Mouse (Mus musculus): Measurements from ENCODE around the gene Spred2. TPM values are rescaled to one million over a fixed set of nuclear protein-coding genes. Genes with fewer than 3 reads are reported as not detected.

Spred2 gene
- polyA plus RNA-seq, 1 experiment from 2014 or later = 6.0 TPM

DNA sequence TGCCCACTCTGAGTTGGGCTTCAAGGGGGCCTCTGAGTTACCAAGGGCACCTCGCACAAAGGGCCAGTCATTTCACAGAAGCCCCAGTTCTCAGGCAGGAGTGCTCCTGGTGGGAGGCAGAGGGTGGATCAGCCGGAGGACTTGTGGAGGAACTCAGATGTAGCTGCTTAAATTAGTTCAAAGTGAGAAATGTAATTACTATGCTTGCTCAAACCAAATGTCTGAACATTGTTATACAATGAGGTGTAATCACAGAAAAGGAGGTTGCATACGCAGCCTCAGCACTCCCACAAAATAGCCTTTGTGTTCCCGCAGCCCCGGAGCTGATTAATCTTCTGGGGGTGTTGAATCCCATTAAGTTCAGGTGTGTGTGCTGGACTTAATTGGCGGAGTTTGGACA lies 20.5 kb downstream of the Spred2 start:
- peaks cover 6% of the 10 kb centered on the region; the same call in 1 of the 2 replicates for H3K36me3 ChIP-seq
- WGBS = 76% methylated on average over 6 of the region's 6 CpGs
- 0 out of 2 replicates have a peak overlapping the region, but pooled peaks have one; percentile 48 for H3K27ac ChIP-seq
- H3K9ac ChIP-seq = no peak overlapping the region
- no peak overlapping the region for H3K4me2 ChIP-seq
- H3K9me3 ChIP-seq = no peaks in the 10 kb centered on the region
- no peak for ATAC-seq (ENCODE audit: low FRiP score)
- peaks cover 41% of the 10 kb centered on the region for H3K4me1 ChIP-seq (replicated peaks)
- no peaks in the 10 kb centered on the region for H3K27me3 ChIP-seq
- H3K4me3 ChIP-seq = no peak overlapping the region

DNA sequence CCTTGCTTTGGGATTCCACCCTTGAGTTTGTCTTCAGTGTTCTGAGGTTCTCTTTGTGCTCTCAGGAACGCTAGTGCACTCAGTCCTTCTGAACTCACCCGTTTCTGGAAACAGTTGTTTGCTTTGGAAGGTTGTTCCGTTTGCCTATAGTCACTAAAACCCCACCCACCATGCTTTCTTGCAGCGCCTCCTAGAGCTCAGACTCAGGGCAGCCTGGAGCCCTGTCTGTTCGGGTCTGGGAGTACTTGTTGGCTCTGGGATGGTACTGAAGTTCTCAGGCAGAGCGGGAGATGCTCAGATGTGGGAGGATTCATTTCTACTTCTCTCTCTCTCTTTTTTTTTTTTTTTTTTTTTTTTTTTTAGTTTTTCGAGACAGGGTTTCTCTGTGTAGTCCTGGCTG lies 22.5 kb downstream of the Spred2 start:
- H3K4me3 ChIP-seq = no peak overlapping the region
- no peaks in the 10 kb centered on the region for H3K27me3 ChIP-seq
- WGBS = 95% methylated on average over 7 of the region's 7 CpGs
- H3K27ac ChIP-seq = no peak overlapping the region
- peaks cover 6% of the 10 kb centered on the region; the same call in 1 of the 2 replicates for H3K36me3 ChIP-seq
- no peaks in the 10 kb centered on the region for H3K9me3 ChIP-seq
- H3K9ac ChIP-seq = no peak overlapping the region
- H3K4me2 ChIP-seq = no peak overlapping the region
- H3K4me1 ChIP-seq (replicated peaks) = peaks cover 42% of the 10 kb centered on the region
- no peak for ATAC-seq (ENCODE audit: low FRiP score)

- H3K27me3 ChIP-seq = no peaks in the 10 kb centered on the region
- peaks cover 37% of the 10 kb centered on the region for H3K4me1 ChIP-seq (replicated peaks)
- WGBS = 82% methylated on average over 7 of the region's 7 CpGs
- no peak overlapping the region for H3K4me3 ChIP-seq
- H3K9me3 ChIP-seq = no peaks in the 10 kb centered on the region
- H3K4me2 ChIP-seq = no peak overlapping the region
- H3K36me3 ChIP-seq = peaks cover 6% of the 10 kb centered on the region; the same call in 1 of the 2 replicates
- no peak; the same call in 1 of the 2 replicates for ATAC-seq (ENCODE audit: low FRiP score)
- no peak overlapping the region for H3K27ac ChIP-seq
- no peak overlapping the region for H3K9ac ChIP-seq
Measured at GRCm38 (mm10) chr11:19947626-19948135, 23.5 kb downstream of the Spred2 start.

GRCm38 (mm10) chr11:19949725-19950124 lies 25.6 kb downstream of the Spred2 start:
- WGBS = 71% methylated on average over 5 of the region's 5 CpGs
- peaks cover 36% of the 10 kb centered on the region for H3K4me1 ChIP-seq (replicated peaks)
- ATAC-seq (ENCODE audit: low FRiP score) = no peak

DNA sequence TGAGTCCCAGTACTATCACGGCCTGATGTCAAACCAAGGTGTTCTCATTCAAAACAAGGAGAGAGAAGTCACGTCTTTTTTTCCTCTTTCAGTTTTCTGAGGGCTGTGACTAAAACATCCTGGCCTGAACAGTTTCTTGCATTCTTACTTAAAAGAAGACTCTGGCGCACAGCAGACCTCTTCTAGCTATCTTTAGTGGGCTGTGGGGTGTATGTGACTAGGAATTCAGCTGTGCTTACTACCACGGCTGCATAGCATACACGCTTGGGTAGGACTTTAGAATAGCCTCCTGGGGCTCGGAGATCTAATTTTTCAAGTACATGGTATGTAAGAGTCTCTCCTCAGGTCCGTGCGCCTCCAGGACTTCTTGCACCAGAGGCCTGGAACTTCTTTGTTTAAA lies 26.0 kb downstream of the Spred2 start:
- Histone ChIP-seq H3K9me3 (no peaks in the 10 kb centered on the region), H3K9ac (no peak overlapping the region), H3K36me3 (peaks cover 6% of the 10 kb centered on the region; the same call in 1 of the 2 replicates), H3K4me2 (no peak overlapping the region), H3K27ac (no peak overlapping the region), H3K4me3 (no peak overlapping the region), H3K27me3 (no peaks in the 10 kb centered on the region), H3K4me1 (replicated peaks) (peaks cover 36% of the 10 kb centered on the region)
- 82% methylated on average over 8 of the region's 8 CpGs for WGBS
- no peak for ATAC-seq (ENCODE audit: low FRiP score)

More at GRCm38 (mm10) chr11:19949725-19950124, 25.6 kb downstream of the Spred2 start:
- no peak overlapping the region for H3K4me2 ChIP-seq
- H3K27me3 ChIP-seq = no peaks in the 10 kb centered on the region
- H3K9me3 ChIP-seq = no peaks in the 10 kb centered on the region
- no peak overlapping the region for H3K4me3 ChIP-seq
- peaks cover 6% of the 10 kb centered on the region; the same call in 1 of the 2 replicates for H3K36me3 ChIP-seq
- H3K27ac ChIP-seq = no peak overlapping the region
- H3K9ac ChIP-seq = no peak overlapping the region

DNA sequence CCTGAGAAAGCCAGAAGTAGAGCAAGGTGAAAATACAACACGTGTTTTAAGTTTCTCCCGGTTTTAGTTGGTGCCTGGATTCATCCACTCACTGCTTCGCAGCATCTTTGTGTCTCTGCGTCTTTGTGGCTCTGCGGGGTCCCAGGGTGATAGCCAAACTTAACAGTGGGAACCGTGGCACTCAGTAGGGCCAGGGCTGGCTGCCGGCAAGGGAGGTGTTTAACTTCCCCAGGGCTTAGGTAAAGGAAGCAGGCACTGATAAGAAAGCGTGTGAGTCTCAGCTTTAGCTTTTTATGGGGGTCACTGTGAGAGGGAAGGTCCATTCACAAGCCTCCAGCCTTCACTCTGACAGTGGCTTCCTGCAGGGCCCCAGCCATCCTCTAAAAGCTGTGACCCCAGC lies 28.8 kb downstream of the Spred2 start:
- ATAC-seq (ENCODE audit: low FRiP score) = no peak
- 66% methylated on average over 8 of the region's 8 CpGs for WGBS

GRCm38 (mm10) chr11:19953919-19954318 lies 29.7 kb downstream of the Spred2 start:
- Histone ChIP-seq H3K9me3 (no peaks in the 10 kb centered on the region), H3K36me3 (no peaks in the 10 kb centered on the region), H3K4me3 (no peak overlapping the region), H3K27ac (no peak overlapping the region), H3K4me2 (no peak overlapping the region), H3K4me1 (replicated peaks) (peaks cover 17% of the 10 kb centered on the region; the same call in 1 of the 2 replicates), H3K27me3 (no peaks in the 10 kb centered on the region), H3K9ac (no peak overlapping the region)
- no peak for ATAC-seq (ENCODE audit: low FRiP score)
- WGBS = 97% methylated on average over 7 of the region's 7 CpGs

More for the DNA sequence above, 28.8 kb downstream of the Spred2 start:
- Histone ChIP-seq H3K4me3 (no peak overlapping the region), H3K27ac (no peak overlapping the region), H3K4me2 (no peak overlapping the region), H3K4me1 (replicated peaks) (peaks cover 27% of the 10 kb centered on the region), H3K36me3 (no peaks in the 10 kb centered on the region), H3K27me3 (no peaks in the 10 kb centered on the region), H3K9ac (no peak overlapping the region), H3K9me3 (no peaks in the 10 kb centered on the region)

- no peak overlapping the region for H3K9ac ChIP-seq
- H3K4me1 ChIP-seq (replicated peaks) = peaks cover 9% of the 10 kb centered on the region; the same call in 1 of the 2 replicates
Measured at GRCm38 (mm10) chr11:19955069-19955468, 30.9 kb downstream of the Spred2 start.

DNA sequence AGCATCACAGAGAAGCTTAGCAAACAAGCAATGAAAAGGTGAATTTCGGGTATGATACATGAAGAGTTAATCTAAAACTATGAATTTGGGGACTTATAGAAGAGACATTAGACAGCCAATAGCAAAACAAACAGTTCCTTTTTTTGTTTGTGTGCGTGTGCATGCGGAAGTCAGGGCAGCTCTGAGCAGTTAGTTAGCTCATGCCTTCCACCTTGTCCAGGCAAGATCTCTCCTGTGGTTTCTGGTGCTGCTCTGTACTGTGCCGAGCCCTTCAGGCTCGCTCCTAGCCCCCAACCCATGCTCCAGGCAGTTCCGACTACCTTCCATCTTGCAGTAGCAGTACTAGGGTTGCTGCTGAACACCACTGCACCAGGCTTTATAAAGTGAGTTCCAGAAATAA lies 31.5 kb downstream of the Spred2 start:
- 93% methylated on average over 6 of the region's 6 CpGs for WGBS
- ATAC-seq (ENCODE audit: low FRiP score) = no peak

More at GRCm38 (mm10) chr11:19955069-19955468, 30.9 kb downstream of the Spred2 start:
- Histone ChIP-seq H3K36me3 (no peaks in the 10 kb centered on the region), H3K4me2 (no peak overlapping the region), H3K27ac (no peak overlapping the region), H3K9me3 (no peaks in the 10 kb centered on the region), H3K4me3 (no peak overlapping the region), H3K27me3 (no peaks in the 10 kb centered on the region)
- ATAC-seq (ENCODE audit: low FRiP score) = no peak
- WGBS = 80% methylated on average over 9 of the region's 9 CpGs

GRCm38 (mm10) chr11:19959006-19959405 lies 34.8 kb downstream of the Spred2 start:
- Histone ChIP-seq H3K4me1 (replicated peaks) (peaks cover 26% of the 10 kb centered on the region), H3K36me3 (no peaks in the 10 kb centered on the region; the same call in 1 of the 2 replicates), H3K27me3 (no peaks in the 10 kb centered on the region), H3K9ac (no peak overlapping the region), H3K4me2 (no peak overlapping the region), H3K4me3 (no peak overlapping the region), H3K9me3 (no peaks in the 10 kb centered on the region), H3K27ac (no peak overlapping the region)
- no peak for ATAC-seq (ENCODE audit: low FRiP score)
- WGBS = 95% methylated on average over 3 of the region's 3 CpGs

More for the DNA sequence above, 31.5 kb downstream of the Spred2 start:
- Histone ChIP-seq H3K4me1 (replicated peaks) (peaks cover 12% of the 10 kb centered on the region; the same call in 1 of the 2 replicates), H3K9me3 (no peaks in the 10 kb centered on the region), H3K4me2 (no peak overlapping the region), H3K9ac (no peak overlapping the region), H3K27ac (no peak overlapping the region), H3K36me3 (no peaks in the 10 kb centered on the region), H3K4me3 (no peak overlapping the region), H3K27me3 (no peaks in the 10 kb centered on the region)

DNA sequence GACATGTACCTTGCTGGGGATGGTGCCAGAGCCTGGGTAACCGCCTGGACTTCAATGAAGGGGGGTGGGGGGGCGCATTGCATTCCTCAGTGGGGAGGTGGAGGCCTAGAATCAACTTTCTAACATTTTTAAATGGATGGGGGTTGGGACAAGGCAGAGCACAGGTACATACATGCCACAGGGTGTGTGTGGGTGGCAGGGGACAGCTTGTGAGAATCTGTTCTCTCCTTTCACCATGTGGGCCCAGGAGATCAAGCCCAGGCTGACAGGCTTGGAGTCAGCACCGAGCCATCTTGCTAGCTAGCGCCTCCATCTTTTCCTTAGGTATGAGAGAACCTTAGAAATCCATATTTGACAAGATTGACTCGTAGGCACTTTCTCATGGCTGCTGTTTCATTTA lies 35.7 kb downstream of the Spred2 start:
- peaks cover 27% of the 10 kb centered on the region for H3K4me1 ChIP-seq (replicated peaks)
- H3K4me2 ChIP-seq = no peak overlapping the region
- no peak for ATAC-seq (ENCODE audit: low FRiP score)
- no peaks in the 10 kb centered on the region; the same call in 1 of the 2 replicates for H3K36me3 ChIP-seq
- no peak overlapping the region for H3K9ac ChIP-seq
- no peak overlapping the region for H3K27ac ChIP-seq
- H3K9me3 ChIP-seq = no peaks in the 10 kb centered on the region
- H3K27me3 ChIP-seq = no peaks in the 10 kb centered on the region
- H3K4me3 ChIP-seq = no peak overlapping the region
- WGBS = 83% methylated on average over 5 of the region's 5 CpGs

- ATAC-seq (ENCODE audit: low FRiP score) = no peak
- no peak overlapping the region for H3K9ac ChIP-seq
- H3K4me3 ChIP-seq = no peak overlapping the region
- peaks cover 26% of the 10 kb centered on the region for H3K4me1 ChIP-seq (replicated peaks)
- WGBS = 94% methylated on average over 3 of the region's 3 CpGs
- H3K27me3 ChIP-seq = no peaks in the 10 kb centered on the region
- no peaks in the 10 kb centered on the region; the same call in 1 of the 2 replicates for H3K36me3 ChIP-seq
- no peak overlapping the region for H3K4me2 ChIP-seq
- no peaks in the 10 kb centered on the region for H3K9me3 ChIP-seq
- H3K27ac ChIP-seq = no peak overlapping the region
Measured at GRCm38 (mm10) chr11:19960541-19960940, 36.4 kb downstream of the Spred2 start.

DNA sequence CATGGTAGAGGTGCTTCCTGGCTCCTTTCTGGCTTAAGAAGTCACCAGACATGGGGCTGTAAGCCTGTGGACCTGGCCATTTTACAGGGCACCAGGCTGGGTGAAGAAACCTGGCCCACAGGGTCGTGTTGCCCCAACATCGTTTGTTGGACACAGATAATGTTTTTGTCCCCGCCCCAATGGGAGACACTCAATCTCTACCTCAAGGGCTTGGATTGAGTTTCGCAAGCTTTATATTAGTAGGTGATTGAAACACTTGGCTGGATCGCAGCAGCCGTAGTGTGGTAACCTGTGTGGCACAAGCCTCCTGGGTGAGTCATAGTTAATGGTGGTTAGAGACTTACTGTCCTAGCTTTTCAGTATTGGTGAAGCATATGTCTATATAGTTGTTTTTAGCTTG lies 36.9 kb downstream of the Spred2 start:
- no peak overlapping the region for H3K4me2 ChIP-seq
- no peaks in the 10 kb centered on the region for H3K27me3 ChIP-seq
- H3K36me3 ChIP-seq = no peaks in the 10 kb centered on the region; the same call in 1 of the 2 replicates
- H3K4me3 ChIP-seq = no peak overlapping the region
- no peak overlapping the region for H3K27ac ChIP-seq
- H3K9me3 ChIP-seq = no peaks in the 10 kb centered on the region
- WGBS = 95% methylated on average over 6 of the region's 6 CpGs
- no peak overlapping the region for H3K9ac ChIP-seq
- no peak for ATAC-seq (ENCODE audit: low FRiP score)
- peaks cover 26% of the 10 kb centered on the region for H3K4me1 ChIP-seq (replicated peaks)

All from hindbrain, embryonic 13.5 days (tissue).